Mouse (Mus musculus) frontal cortex, postnatal 10 days (tissue): ENCODE data around the gene Kalrn.

Experiments used
- DNase-seq, 2 experiments: peaks; one replicate each; pipeline ENCODE4 v3.0.0; 2022; ENCODE audit warnings: low spot score in 2 of 2, mixed read lengths in 1 of 2

Kalrn gene

DNA sequence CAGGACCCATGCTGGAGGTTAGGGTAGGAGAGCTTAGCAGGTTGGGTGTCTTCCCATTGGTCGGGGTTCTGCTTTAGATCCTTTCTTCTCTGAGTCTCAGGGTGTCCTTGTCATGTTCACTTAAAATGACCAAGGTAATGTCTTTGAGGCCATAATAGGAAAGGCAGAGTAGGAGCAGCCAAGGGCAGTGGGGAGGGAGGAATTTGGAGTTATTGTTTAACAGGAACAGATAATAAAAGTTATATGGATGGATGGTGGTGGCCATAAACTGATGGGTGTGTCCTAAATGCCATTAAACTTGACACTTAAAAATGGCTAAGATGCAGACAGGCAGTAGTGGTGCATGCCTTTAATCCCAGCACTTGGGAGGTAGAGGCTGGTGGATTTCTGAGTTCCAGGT, 584.2 kb downstream of the Kalrn start:
- no peak for DNase-seq

DNA sequence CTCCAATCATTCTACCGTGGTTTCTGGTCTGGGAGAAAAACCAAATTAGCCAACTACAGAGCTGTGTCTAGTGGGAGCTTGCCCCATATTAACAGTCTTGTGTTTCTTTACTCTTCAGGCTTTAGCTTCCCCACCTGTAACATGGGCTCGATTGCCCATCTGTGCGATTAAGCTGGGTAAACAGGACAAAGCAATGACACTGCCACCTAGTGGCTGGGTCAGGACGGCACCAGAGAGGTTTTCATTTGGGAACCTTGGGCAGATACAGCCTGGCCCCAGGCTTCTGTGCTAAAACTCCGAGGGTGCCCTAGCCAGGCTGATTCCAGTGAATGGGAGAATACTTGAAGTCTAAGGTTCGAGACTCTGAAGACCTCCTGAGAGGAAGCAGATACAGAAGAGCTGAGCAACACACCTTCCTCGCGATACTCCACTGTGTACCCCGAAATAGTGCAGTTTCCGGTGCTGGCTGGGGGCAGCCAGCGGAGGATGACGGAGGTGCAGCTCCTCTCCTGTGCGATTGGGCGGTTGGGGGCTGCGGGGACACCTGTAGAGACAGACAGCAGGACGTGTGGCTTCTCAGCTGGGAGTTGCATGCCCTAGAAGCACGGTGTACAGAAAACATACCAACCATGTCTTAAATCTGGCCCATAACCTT, 584.8 kb downstream of the Kalrn start:
- no peak for DNase-seq

DNA sequence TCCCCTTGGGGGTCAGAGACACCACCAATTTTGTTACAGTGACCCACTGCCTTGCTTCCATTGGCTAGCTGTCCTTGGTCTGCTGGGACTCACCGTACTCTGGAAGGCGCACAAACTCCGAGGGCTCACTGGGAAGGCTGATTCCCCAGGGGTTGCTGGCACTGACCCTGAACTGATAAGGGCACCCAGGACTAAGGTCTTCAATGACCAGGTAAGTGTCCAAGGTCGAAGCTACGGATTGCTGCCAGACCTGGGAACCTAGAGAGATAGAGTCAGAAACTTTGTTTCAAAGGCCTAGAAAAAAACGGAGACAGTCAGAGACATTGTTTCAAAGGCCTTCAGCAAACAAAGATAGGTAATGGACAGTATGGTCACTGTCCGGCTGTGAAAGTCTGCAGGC, 586.3 kb downstream of the Kalrn start:
- no peak for DNase-seq

DNA sequence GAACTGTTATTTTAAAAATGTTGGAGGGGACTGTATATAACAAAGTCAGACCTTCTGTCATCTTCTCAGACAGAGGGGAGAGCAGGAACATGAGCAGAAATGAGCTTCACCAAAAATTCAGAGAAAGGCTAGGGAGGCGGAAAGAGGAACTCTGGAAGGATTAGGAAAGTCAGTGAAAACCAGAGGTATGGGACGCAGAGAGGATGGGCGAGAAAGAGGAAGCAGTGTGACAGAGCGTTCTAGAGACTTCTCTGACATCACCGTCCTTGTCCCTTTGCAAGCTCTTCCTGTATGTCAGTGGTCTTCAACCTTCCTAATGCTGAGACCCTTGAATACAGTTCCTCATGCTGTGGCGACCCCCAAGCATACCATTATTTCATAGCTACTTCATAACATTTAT, 588.0 kb downstream of the Kalrn start:
- DNase-seq, result no peak

GRCm38 (mm10) chr16:33983712-33984111, 589.6 kb downstream of the Kalrn start:
- DNase-seq, result no peak

DNA sequence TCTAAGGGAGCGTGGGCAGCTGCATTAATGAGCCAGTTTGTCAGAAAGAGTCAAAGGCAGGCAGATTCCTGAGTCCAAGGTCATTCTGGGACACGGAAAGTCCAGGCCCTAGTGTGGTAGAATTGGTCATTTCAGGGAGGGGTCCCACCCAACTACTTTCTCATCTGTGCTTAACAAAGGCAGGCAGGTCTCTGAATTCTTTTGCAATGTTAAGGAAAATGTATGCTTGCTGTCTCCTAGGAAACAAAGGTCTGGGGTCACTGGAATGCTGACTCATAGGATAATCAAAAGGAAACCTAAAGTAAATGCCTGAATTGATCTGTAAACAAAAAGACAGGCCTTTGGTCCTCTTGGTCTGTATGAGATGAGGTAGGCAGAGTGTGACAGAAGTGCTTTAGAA, 593.5 kb downstream of the Kalrn start:
- DNase-seq, result no peak

- no peak for DNase-seq
These were observed 606.1 kb downstream of the Kalrn start for GRCm38 (mm10) chr16:33967283-33967640.

DNA sequence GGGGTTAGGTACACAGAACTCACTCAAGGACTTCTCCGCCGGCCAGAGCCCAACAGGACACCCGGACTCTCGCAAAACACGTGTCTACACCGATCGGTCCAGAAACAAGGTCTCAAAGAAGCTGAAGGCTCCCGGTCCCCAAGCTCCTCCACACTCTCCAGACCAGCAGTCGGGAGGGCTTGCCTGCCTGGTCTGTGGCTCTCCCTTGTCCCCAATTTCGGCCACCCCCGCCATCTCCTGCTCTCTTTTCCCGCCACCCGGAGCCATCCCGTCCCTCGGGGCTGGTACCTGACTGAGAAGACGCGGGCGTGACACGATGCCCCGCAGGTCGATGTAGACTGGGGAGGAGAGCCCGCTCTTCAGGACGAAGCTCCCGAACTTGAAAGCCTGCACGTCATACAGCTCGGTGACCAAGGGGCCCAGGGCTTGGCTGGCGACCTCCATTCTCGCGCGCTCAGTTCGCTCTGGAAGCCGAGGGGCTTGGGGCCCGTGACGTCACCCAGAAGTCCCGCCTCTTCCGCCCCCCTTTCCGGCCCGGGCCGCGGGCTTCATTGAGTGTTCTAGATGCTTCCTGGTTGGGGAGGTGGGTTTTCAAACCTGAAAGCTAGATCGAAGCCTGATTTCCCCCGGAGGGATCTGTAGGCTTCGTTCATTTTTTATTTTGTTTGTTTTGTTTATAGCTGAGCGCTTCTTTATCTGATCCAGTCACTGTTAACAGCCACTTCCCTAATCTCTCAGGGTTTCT, 606.6 kb downstream of the Kalrn start, which contains the start of gene Umps:
Gene Umps, minus strand, starts transcription at position 501 of the 745 bp plus-strand sequence.
- peak; percentile 78 to 83 for DNase-seq

- no peak for DNase-seq
These were observed 607.3 kb downstream of the Kalrn start for GRCm38 (mm10) chr16:33965878-33966537.

DNA sequence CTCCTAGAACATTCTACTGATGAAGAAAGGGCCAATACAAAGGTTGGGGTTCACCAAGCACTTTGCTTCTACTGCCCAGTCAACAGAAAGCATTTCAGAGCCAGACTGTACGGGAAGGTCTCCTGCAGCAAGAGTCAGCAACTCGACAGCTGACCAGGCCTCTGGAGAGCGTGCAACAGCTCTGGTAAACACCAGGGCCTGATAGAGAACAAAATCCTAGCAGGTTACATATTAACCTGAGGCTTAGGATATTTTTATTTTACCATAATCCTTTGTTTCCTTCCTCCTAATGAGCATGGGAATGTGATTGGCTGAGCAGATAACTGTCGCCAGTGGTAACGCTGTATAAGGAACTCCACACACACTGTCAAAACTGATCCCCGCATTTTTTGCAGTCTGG, 609.8 kb downstream of the Kalrn start:
- DNase-seq, result no peak

- no peak for DNase-seq
These were observed 618.5 kb downstream of the Kalrn start for GRCm38 (mm10) chr16:33954793-33955192.

DNA sequence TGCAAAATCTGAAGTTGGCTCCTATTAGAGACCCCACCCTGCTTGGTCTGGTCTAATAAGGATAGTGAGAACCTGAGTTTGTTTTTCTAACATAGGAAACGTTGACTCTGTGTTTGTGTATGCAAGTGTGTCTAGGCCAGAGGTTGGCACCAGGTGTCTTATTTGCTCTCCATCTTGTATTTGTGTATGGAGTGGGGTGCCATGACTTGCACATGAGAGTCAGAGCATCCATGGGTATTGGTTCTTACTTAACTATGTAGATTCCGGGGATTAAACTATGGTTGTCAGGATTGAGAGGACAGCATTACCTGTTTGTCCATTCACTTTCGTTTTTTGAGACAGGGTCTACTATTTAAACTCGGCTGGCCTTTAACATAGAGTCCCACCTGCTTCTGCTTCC, 620.3 kb downstream of the Kalrn start:
- DNase-seq, result no peak

GRCm38 (mm10) chr16:33950830-33951229, 622.5 kb downstream of the Kalrn start:
- DNase-seq, result peak in 1 of 2 experiments; percentile 74

DNA sequence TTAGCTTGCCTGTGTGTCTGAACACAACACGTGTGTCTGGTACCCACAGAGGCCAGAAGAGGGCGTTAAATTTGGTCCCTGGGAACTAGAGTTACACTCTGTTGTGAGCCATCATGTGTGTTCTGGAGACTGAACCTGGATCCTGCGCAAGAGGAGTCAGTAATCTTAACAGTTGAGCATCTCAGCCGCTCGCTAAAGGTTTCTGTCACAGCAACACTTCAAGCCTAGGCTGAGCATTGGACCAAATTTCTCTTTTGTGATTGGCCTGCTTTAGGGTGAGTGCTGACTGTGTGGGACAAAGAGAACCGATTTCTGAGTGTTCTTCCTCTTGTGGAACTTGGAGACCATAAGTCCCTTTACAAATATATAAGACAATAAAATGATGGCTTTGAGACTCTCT, 622.9 kb downstream of the Kalrn start:
- DNase-seq, result no peak

DNA sequence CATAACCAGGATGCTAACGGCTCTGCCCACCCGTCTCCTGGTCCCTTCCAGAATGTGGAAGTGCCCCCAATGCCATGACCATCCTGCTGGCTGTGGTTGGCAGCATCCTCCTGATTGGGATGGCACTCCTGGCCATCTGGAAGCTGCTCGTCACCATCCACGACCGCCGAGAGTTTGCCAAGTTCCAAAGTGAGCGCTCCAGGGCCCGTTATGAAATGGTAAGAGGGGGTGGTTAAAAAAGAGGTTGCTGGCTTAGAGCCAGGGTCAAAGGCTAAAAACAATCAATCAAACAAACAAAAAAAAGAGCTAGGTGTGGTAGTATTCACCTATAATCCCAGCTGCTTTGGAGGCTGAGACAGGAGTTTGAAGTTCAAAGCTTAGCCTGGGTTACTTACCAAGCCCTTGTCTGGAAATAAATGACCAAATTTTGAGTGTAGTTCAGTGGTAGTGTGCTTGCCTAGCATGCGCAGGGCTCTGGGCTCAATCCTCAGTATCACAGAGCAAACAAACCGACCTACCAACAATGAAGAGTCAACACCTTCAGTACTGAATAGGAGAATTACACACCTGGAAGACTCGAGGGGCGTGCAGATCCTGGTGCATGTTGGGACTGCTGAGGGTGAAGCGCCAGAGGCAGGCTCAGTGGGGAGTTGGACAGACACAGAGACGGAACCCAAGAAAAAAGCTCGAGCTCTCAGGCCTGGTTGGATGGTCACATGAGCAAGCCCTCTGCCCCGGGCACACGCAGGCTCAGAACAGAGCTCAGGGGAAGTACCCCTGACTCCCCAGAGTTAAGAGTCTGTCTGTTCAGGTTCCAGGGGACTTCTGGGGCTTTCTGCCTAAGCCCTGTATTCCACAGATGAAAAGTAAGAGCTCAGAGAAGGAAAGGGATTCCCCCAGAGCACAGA, 625.4 kb downstream of the Kalrn start:
- no peak for DNase-seq

DNA sequence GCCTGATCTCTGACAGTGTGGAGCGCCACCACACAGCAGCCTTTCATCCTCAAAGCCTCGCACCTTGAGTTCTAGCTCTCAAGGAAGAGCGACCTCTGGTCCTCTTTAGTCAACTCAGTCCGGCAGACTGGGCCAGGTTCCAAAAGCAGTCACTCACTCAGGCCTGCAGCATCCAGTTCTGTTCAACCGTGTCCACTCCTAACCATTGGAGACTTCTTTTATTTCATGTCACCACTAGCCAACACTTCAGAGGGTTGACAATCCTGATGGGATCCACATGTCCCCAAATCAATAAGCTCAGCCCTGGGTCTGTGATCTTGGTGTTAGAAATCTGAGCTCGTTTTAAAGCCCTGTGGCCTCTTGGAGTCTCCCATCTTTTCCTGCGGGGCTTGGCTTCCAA, 627.3 kb downstream of the Kalrn start:
- DNase-seq, result no peak

DNA sequence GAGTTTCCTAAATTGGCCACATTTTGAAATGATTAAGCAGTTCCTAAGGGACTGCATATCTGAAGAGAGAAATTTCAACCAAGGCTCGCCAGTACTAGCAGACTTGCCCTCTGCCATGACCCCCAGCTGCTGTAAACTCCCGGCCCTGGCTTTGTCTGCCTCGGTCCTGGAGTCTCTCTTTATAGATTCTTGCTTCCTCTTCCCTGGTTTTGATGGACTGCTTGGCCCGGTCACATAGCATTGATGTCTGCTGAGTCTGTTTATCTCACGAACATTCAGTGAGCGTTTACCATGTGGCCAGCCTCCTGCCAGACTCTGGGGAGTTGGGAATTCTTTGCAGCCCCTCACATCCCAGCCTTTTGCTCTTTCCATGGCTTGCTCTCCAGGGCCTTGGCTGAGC, 628.6 kb downstream of the Kalrn start:
- no peak for DNase-seq

DNA sequence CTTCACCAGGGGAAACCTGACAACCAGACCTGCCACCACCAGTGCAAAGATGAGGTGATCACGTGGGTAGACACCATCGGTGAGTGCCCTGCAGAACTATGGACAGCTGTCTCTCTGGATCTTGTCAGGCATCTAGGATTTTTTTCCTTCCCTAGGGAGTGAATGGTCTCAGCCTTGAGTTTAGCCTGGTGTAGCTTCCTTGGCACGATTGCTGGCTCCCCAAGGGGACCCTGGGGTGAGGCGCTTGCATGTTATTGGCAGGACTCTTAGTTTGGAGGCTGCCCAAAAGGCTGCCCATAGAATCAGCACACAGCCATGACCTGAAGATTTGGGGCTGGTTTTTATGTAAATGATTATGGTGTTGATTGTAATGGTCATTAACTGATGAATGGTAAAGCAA, 629.2 kb downstream of the Kalrn start:
- no peak for DNase-seq

DNA sequence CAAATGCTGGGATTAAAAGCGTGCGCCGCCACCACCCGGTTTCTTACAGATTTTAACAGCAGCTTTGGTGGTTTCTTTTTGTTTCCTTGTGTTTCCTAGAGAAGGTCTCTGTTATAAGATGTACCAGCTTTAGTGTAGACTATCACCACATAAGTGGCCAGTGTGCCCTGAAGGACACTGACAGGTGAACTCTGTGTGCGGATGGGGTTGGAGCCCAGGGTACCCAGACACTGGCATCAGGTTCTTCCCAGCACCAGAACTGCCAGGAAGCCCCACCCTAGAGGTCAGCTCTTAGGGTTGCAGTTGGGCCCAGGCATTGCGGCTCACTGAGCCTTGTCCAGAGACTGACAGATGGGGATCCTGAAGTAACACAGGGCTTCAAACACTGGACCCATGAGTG, 629.9 kb downstream of the Kalrn start:
- no peak for DNase-seq

- no peak for DNase-seq
These were observed 631.0 kb downstream of the Kalrn start for GRCm38 (mm10) chr16:33942341-33942740.

GRCm38 (mm10) chr16:33941271-33941781, 632.0 kb downstream of the Kalrn start:
- DNase-seq, result peak; percentile 36 to 37

DNA sequence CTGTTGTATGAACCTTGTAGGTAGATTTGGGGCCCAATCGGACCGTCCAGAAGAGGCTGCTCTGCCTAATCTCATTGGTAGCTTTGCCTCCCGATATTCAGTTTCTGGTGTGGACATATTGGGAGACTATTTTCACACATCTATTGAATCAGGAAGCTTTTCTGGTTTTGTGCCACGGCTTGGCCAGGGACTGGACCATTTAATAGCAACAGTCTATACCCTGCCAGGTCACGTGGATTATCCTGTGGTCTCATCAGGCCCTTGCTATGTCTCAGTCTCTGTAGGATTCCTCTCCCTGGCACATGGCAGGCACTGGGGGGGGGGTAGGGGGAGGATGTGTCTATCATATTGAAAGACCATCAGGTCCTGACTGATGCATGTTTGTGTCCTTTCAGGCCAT, 633.2 kb downstream of the Kalrn start:
- DNase-seq, result no peak
